Mouse (Mus musculus): Measurements from ENCODE around the gene Map3k6.

DNA sequence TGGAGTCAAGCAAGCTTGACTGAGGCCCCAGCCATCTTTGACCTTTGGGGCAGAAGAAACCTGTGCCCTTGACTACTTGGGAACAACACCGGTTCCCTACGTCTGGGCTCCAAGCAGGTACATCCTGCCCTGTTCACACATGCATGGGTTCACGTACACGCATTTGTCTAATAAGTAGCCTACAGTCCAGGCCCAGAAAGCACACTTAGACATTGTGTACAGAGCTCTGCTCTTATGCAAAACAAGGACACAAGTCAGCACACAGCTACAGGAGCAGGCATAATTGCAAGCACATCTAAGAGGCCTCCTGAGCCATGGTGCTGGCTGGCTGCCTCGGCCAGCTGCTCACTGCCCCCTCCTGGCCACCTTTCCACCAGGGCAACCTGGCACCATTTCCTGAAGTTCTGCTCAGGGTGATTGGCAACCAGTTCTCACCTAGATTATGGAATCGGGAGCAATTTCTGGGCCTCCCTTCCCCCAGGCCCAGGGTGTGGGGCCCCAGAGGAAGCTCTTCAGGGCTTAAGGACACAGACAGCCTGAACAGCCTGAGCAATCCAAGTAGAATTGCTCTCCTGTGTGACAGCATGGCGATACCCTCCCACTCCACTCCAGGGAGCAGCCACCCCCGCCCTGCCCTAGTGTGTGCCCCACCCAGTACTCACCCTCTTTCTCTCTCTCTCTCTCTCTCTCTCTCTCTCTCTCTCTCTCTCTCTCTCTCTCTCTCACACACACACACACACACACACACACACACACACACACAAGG, 39.4 kb upstream of the Map3k6 start:
- TF ChIP-seq CTCF (IDR thresholded peaks at IDR 0.05; ENCODE audit: low read depth, low read length) (no peak), POLR2A (IDR thresholded peaks at IDR 0.05; ENCODE audit: borderline replicate concordance, low read depth, low read length) (no peak)

Data from bone marrow macrophage, adult 2 months (primary cell).